ENCODE assay signal across 16 mouse cellular contexts in genomic region chr9:53899836-53900235, GRCm38 (mm10). TPM values are rescaled to one million over a fixed set of nuclear protein-coding genes. Genes with fewer than 3 reads are reported as not detected.
DNase-seq lines count a peak whose midpoint lies in the region; ATAC-seq lines count a peak whose summit lies in the region.
"Had no signal": no experiment of that assay in that cellular context is flagged by ENCODE, and none has a peak within 500 bp of the region (broad histone marks: within the 10 kb centered on the region; RNA-seq: fewer than 3 reads in every experiment).

No protein-coding gene starts in this region.

- H3K36me3 ChIP-seq in hindbrain, embryonic 15.5 days, result no peaks in the 10 kb centered on the region
- H3K36me3 ChIP-seq in hindbrain, embryonic 12.5 days, result no peaks in the 10 kb centered on the region
- no peaks in the 10 kb centered on the region for H3K36me3 ChIP-seq in forebrain, embryonic 16.5 days (ENCODE audit: control insufficient read depth, insufficient read depth)
- H3K36me3 ChIP-seq in limb, embryonic 10.5 days, result no peaks in the 10 kb centered on the region
- no peaks in the 10 kb centered on the region for H3K36me3 ChIP-seq in midbrain, embryonic 16.5 days (ENCODE audit: control insufficient read depth, insufficient read depth, low read length)
- H3K36me3 ChIP-seq: embryonic facial prominence, embryonic 15.5 days; kidney, embryonic 15.5 days; limb, embryonic 15.5 days had no signal

- peak; percentile 33 for DNase-seq in right cerebral cortex, postnatal 25 days
- no peak for DNase-seq in right cerebral cortex, adult 2 months (ENCODE audit: low spot score in 2 of 2)
- DNase-seq in lung, postnatal 25 days (ENCODE audit: low spot score), result no peak
- DNase-seq in limb, embryonic 10.5 days (ENCODE audit: low spot score), result no peak
- DNase-seq: adrenal gland, postnatal 36 days; heart, adult 2 months; lung, adult 2 months had no signal

- H3K4me1 ChIP-seq in hindbrain, embryonic 15.5 days (replicated peaks), result no peaks in the 10 kb centered on the region
- H3K4me1 ChIP-seq in hindbrain, embryonic 12.5 days, result no peaks in the 10 kb centered on the region
- H3K4me1 ChIP-seq in forebrain, embryonic 16.5 days (replicated peaks; ENCODE audit: control insufficient read depth, insufficient read depth, low read length), result peaks cover 6% of the 10 kb centered on the region
- H3K4me1 ChIP-seq in limb, embryonic 10.5 days, result no peaks in the 10 kb centered on the region
- H3K4me1 ChIP-seq in midbrain, embryonic 16.5 days (ENCODE audit: control insufficient read depth, insufficient read depth, low read length), result no peaks in the 10 kb centered on the region
- H3K4me1 ChIP-seq: embryonic facial prominence, embryonic 15.5 days; limb, embryonic 15.5 days had no signal

- ATAC-seq in hindbrain, embryonic 15.5 days (ENCODE audit: low FRiP score, low read depth), result peak; percentile 45; the same call in 1 of the 2 replicates
- no peak for ATAC-seq in hindbrain, embryonic 12.5 days (ENCODE audit: low FRiP score)
- ATAC-seq in forebrain, embryonic 16.5 days, result peak; percentile 85
- ATAC-seq in midbrain, embryonic 16.5 days, result no peak
- ATAC-seq: CD4-positive, CD25-positive, alpha-beta regulatory T cell, adult 4 months had no signal

- H3K27ac ChIP-seq in hindbrain, embryonic 15.5 days (replicated peaks), result no peak overlapping the region
- H3K27ac ChIP-seq in hindbrain, embryonic 12.5 days, result no peak overlapping the region
- H3K27ac ChIP-seq in forebrain, embryonic 16.5 days (ENCODE audit: low read length), result peak overlapping the region; percentile 16
- H3K27ac ChIP-seq in limb, embryonic 10.5 days, result no peak overlapping the region
- no peak overlapping the region for H3K27ac ChIP-seq in midbrain, embryonic 16.5 days (ENCODE audit: low read length)
- H3K27ac ChIP-seq: embryonic facial prominence, embryonic 15.5 days; heart, adult 2 months; kidney, embryonic 15.5 days; limb, embryonic 15.5 days had no signal

- H3K27me3 ChIP-seq in hindbrain, embryonic 15.5 days, result no peaks in the 10 kb centered on the region
- no peaks in the 10 kb centered on the region for H3K27me3 ChIP-seq in hindbrain, embryonic 12.5 days
- H3K27me3 ChIP-seq in forebrain, embryonic 16.5 days (replicated peaks; ENCODE audit: control insufficient read depth, insufficient read depth, low read length), result no peaks in the 10 kb centered on the region
- H3K27me3 ChIP-seq in limb, embryonic 10.5 days (ENCODE audit: low read depth, poor library complexity, severe bottlenecking), result no peaks in the 10 kb centered on the region
- H3K27me3 ChIP-seq in midbrain, embryonic 16.5 days (ENCODE audit: control insufficient read depth, insufficient read depth, low read depth, low read length), result no peaks in the 10 kb centered on the region
- H3K27me3 ChIP-seq: embryonic facial prominence, embryonic 15.5 days; kidney, embryonic 15.5 days; limb, embryonic 15.5 days had no signal

- 74% methylated on average over 6 of the region's 6 CpGs for WGBS in hindbrain, embryonic 15.5 days
- WGBS in hindbrain, embryonic 12.5 days, result 89% methylated on average over 6 of the region's 6 CpGs
- WGBS in forebrain, embryonic 16.5 days, result 50% methylated on average over 6 of the region's 6 CpGs
- 92% methylated on average over 6 of the region's 6 CpGs for WGBS in limb, embryonic 10.5 days
- WGBS in midbrain, embryonic 16.5 days, result 85% methylated on average over 6 of the region's 6 CpGs

- no peak overlapping the region for H3K4me2 ChIP-seq in hindbrain, embryonic 15.5 days
- H3K4me2 ChIP-seq in hindbrain, embryonic 12.5 days (replicated peaks), result no peak overlapping the region
- H3K4me2 ChIP-seq in forebrain, embryonic 16.5 days (ENCODE audit: low read length), result no peak overlapping the region
- no peak overlapping the region for H3K4me2 ChIP-seq in midbrain, embryonic 16.5 days (ENCODE audit: low read length)
- H3K4me2 ChIP-seq: embryonic facial prominence, embryonic 15.5 days; kidney, embryonic 15.5 days; limb, embryonic 15.5 days had no signal

- H3K9me3 ChIP-seq in hindbrain, embryonic 15.5 days, result no peaks in the 10 kb centered on the region
- no peaks in the 10 kb centered on the region for H3K9me3 ChIP-seq in hindbrain, embryonic 12.5 days (replicated peaks)
- no peaks in the 10 kb centered on the region for H3K9me3 ChIP-seq in forebrain, embryonic 16.5 days (ENCODE audit: control insufficient read depth, low read length)
- no peaks in the 10 kb centered on the region for H3K9me3 ChIP-seq in limb, embryonic 10.5 days (replicated peaks)
- H3K9me3 ChIP-seq in midbrain, embryonic 16.5 days (replicated peaks; ENCODE audit: control insufficient read depth, low read length, poor library complexity, severe bottlenecking), result no peaks in the 10 kb centered on the region
- H3K9me3 ChIP-seq: embryonic facial prominence, embryonic 15.5 days; kidney, embryonic 15.5 days; limb, embryonic 15.5 days had no signal

- H3K4me3 ChIP-seq in hindbrain, embryonic 15.5 days, result no peak overlapping the region
- no peak overlapping the region for H3K4me3 ChIP-seq in hindbrain, embryonic 12.5 days
- H3K4me3 ChIP-seq in forebrain, embryonic 16.5 days (replicated peaks; ENCODE audit: low read length), result no peak overlapping the region
- H3K4me3 ChIP-seq in limb, embryonic 10.5 days, result no peak overlapping the region
- no peak overlapping the region for H3K4me3 ChIP-seq in midbrain, embryonic 16.5 days (ENCODE audit: low read depth, low read length)
- H3K4me3 ChIP-seq: embryonic facial prominence, embryonic 15.5 days; heart, adult 2 months; kidney, embryonic 15.5 days; limb, embryonic 15.5 days had no signal

- H3K9ac ChIP-seq in hindbrain, embryonic 15.5 days, result no peak overlapping the region
- H3K9ac ChIP-seq in hindbrain, embryonic 12.5 days, result no peak overlapping the region
- H3K9ac ChIP-seq in forebrain, embryonic 16.5 days (replicated peaks; ENCODE audit: low read depth, low read length), result no peak overlapping the region
- H3K9ac ChIP-seq in midbrain, embryonic 16.5 days (ENCODE audit: low read depth, low read length), result no peak overlapping the region
- H3K9ac ChIP-seq: embryonic facial prominence, embryonic 15.5 days; kidney, embryonic 15.5 days; limb, embryonic 15.5 days had no signal

RNA-seq across cellular contexts. Expression of gene Sln, which starts 49.9 kb away (rescaled TPM):
- 0.14 and 0.20 TPM in 2 replicates for polyA plus RNA-seq in hindbrain, embryonic 15.5 days (2015; fragmentation: Nextera tagmentation; extraction: Ambion mirVana)
- polyA plus RNA-seq in hindbrain, embryonic 12.5 days (2016; fragmentation: Nextera tagmentation; extraction: Ambion mirVana), result 1.3 and 6.3 TPM in 2 replicates
- 1.1 and 1.7 TPM in 2 replicates for polyA plus RNA-seq in forebrain, embryonic 16.5 days (2015; fragmentation: Nextera tagmentation; extraction: Ambion mirVana)
- 0.25 TPM in 1 of 2 replicates, not detected in the other for polyA plus RNA-seq in limb, embryonic 10.5 days (2016; fragmentation: Nextera tagmentation; extraction: Ambion mirVana)
- polyA plus RNA-seq in midbrain, embryonic 16.5 days (2015; fragmentation: Nextera tagmentation; extraction: Ambion mirVana), result 0.31 TPM in 1 of 2 replicates, not detected in the other
- polyA plus RNA-seq: CD4-positive, CD25-positive, alpha-beta regulatory T cell, adult 4 months; stomach, embryonic 14.5 days had no signal

Comparison
In these comparisons a context has a peak if more than half of its experiments do, and no peak if none do; other contexts are left out.
1. ATAC-seq: peak in hindbrain, embryonic 15.5 days (single experiment) and forebrain, embryonic 16.5 days (single experiment); none in hindbrain, embryonic 12.5 days (single experiment) and midbrain, embryonic 16.5 days (single experiment).